33 mouse cellular contexts compared by ENCODE assay signal in the genomic region with DNA sequence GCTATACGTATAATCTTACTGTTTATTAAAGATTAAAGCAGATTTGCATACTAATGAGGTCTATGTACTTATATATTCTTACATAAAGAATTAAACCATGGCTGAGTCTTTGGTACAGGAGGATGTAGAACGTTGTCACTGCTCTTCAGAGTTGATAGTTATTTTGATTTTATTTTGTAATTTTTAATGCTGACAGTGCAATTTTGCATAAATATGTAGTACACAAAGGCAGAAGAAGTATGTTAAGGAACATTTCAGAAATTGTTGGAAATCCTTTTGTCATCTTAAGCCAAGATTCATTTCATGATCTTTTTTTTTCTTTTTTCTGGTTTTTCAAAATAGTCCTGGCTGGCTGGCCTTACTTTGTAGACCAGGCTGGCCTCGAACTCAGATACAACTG. TPM values are rescaled to one million over a fixed set of nuclear protein-coding genes. Genes with fewer than 3 reads are reported as not detected.
"Had no signal": no experiment of that assay in that cellular context is flagged by ENCODE, and none has a peak within 500 bp of the region (broad histone marks: within the 10 kb centered on the region; RNA-seq: fewer than 3 reads in every experiment).

No protein-coding gene starts in this region.

- H3K9me3 ChIP-seq: embryonic facial prominence, embryonic 10.5 days; embryonic facial prominence, embryonic 12.5 days; embryonic facial prominence, embryonic 13.5 days; embryonic facial prominence, embryonic 15.5 days; forebrain, embryonic 10.5 days; forebrain, embryonic 12.5 days; forebrain, embryonic 13.5 days; forebrain, embryonic 15.5 days; heart, embryonic 10.5 days had no signal

- H3K4me3 ChIP-seq: embryonic facial prominence, embryonic 10.5 days; embryonic facial prominence, embryonic 12.5 days; embryonic facial prominence, embryonic 13.5 days; embryonic facial prominence, embryonic 15.5 days; erythroblast, embryonic 14.5 days; forebrain, embryonic 10.5 days; forebrain, embryonic 12.5 days; forebrain, embryonic 13.5 days; forebrain, embryonic 15.5 days; gastrocnemius, adult 2 months; heart, adult 2 months; heart, embryonic 10.5 days had no signal

- H3K4me1 ChIP-seq: embryonic facial prominence, embryonic 10.5 days; embryonic facial prominence, embryonic 12.5 days; embryonic facial prominence, embryonic 13.5 days; embryonic facial prominence, embryonic 15.5 days; forebrain, embryonic 10.5 days; forebrain, embryonic 12.5 days; forebrain, embryonic 13.5 days; forebrain, embryonic 15.5 days; heart, embryonic 10.5 days had no signal

- H3K27ac ChIP-seq: embryonic facial prominence, embryonic 10.5 days; embryonic facial prominence, embryonic 12.5 days; embryonic facial prominence, embryonic 13.5 days; embryonic facial prominence, embryonic 15.5 days; forebrain, embryonic 10.5 days; forebrain, embryonic 12.5 days; forebrain, embryonic 13.5 days; forebrain, embryonic 15.5 days; gastrocnemius, adult 2 months; heart, adult 2 months; heart, embryonic 10.5 days had no signal

- H3K9ac ChIP-seq: embryonic facial prominence, embryonic 12.5 days; embryonic facial prominence, embryonic 13.5 days; embryonic facial prominence, embryonic 15.5 days; forebrain, embryonic 12.5 days; forebrain, embryonic 13.5 days; forebrain, embryonic 15.5 days; forebrain, postnatal 0 days had no signal

- H3K27me3 ChIP-seq: embryonic facial prominence, embryonic 12.5 days; embryonic facial prominence, embryonic 13.5 days; embryonic facial prominence, embryonic 15.5 days; forebrain, embryonic 12.5 days; forebrain, embryonic 13.5 days; forebrain, embryonic 15.5 days had no signal

- DNase-seq: cerebellum, postnatal 10 days; cerebellum, postnatal 14 days; cerebellum, postnatal 25 days; cerebellum, postnatal 36 days; embryo, embryonic 11 days; forebrain, postnatal 0 days; gastrocnemius, adult 2 months; gastrocnemius, postnatal 10 days; gastrocnemius, postnatal 14 days; gastrocnemius, postnatal 25 days; gastrocnemius, postnatal 36 days; heart, adult 18-20 months; heart, adult 2 months had no signal

- H3K4me2 ChIP-seq: embryonic facial prominence, embryonic 12.5 days; embryonic facial prominence, embryonic 13.5 days; embryonic facial prominence, embryonic 15.5 days; forebrain, embryonic 12.5 days; forebrain, embryonic 13.5 days; forebrain, embryonic 15.5 days; heart, embryonic 11.5 days had no signal

RNA-seq across cellular contexts. Expression of a gene that starts 21.3 kb away (rescaled TPM):
- total RNA-seq: common myeloid progenitor, adult 5-6 weeks; forebrain, postnatal 0 days; granulocyte monocyte progenitor cell, adult 5-6 weeks had no signal
- polyA plus RNA-seq: erythroblast, embryonic 14.5 days; forebrain, embryonic 11.5 days; forebrain, embryonic 13.5 days; forebrain, embryonic 14.5 days; forebrain, embryonic 15.5 days; forebrain, embryonic 16.5 days had no signal

RNA-seq across cellular contexts. Expression of a gene that starts 37.7 kb away (rescaled TPM):
- total RNA-seq: common myeloid progenitor, adult 5-6 weeks; forebrain, postnatal 0 days; gastrocnemius, adult 2 months; gastrocnemius, adult 8-10 months; gastrocnemius, postnatal 10 days; gastrocnemius, postnatal 14 days; gastrocnemius, postnatal 25 days; gastrocnemius, postnatal 36 days; gastrocnemius, postnatal 4 days; granulocyte monocyte progenitor cell, adult 5-6 weeks had no signal
- polyA plus RNA-seq: cortical plate, adult 2 months; embryonic facial prominence, embryonic 10.5 days; erythroblast, embryonic 14.5 days; forebrain, embryonic 12.5 days; forebrain, embryonic 13.5 days; forebrain, embryonic 14.5 days; forebrain, embryonic 15.5 days; forebrain, embryonic 16.5 days; frontal cortex, adult 2 months; heart, embryonic 10.5 days; heart, embryonic 11.5 days had no signal
